Mouse (Mus musculus) neural tube, embryonic 11.5 days (tissue): ENCODE results near the gene Ccdc40. TPM values are rescaled to one million over a fixed set of nuclear protein-coding genes. Genes with fewer than 3 reads are reported as not detected.

Experiments used
- ATAC-seq: fragments of 200-750 bp; cut with Nextera tagmentation; 2 replicates; pipeline ENCODE4 v1.8.0; 2017; ENCODE audit warnings: moderate number of reproducible peaks, mild to moderate bottlenecking, moderate TSS enrichment, moderate library complexity; ENCODE audit not compliant: insufficient read depth, low FRiP score, low TSS enrichment
- DNase-seq: peaks from one replicate; pipeline ENCODE4 v3.0.0-alpha.2; 2015; ENCODE audit warnings: low spot score
- H3K27ac ChIP-seq: fragments of 300-500 bp; sonication (generic); 2 replicates; pipeline ENCODE4 v1.5.1; 2014; ENCODE audit warnings: low read depth, mild to moderate bottlenecking, low read length
- H3K27me3 ChIP-seq: fragments of 300-500 bp; sonication (generic); 2 replicates; pipeline ENCODE4 v1.6.1; 2014; ENCODE audit warnings: mild to moderate bottlenecking, low read length, mixed read lengths; ENCODE audit not compliant: control insufficient read depth, insufficient read depth
- H3K36me3 ChIP-seq: fragments of 300-500 bp; sonication (generic); 2 replicates; pipeline ENCODE4 v1.6.1; 2014; ENCODE audit warnings: mild to moderate bottlenecking, low read length, moderate library complexity, mixed read lengths; ENCODE audit not compliant: control insufficient read depth, insufficient read depth
- H3K4me1 ChIP-seq: fragments of 300-500 bp; sonication (generic); 2 replicates; pipeline ENCODE4 v1.6.1; 2014; ENCODE audit warnings: low read length, mixed read lengths; ENCODE audit not compliant: control insufficient read depth, insufficient read depth
- H3K4me2 ChIP-seq: fragments of 300-500 bp; sonication (generic); 2 replicates; pipeline ENCODE4 v1.6.1; 2014; ENCODE audit warnings: low read depth, mild to moderate bottlenecking, moderate library complexity
- H3K4me3 ChIP-seq: fragments of 300-500 bp; sonication (generic); 2 replicates; pipeline ENCODE4 v1.5.1; 2014; ENCODE audit warnings: low read depth, low read length
- H3K9ac ChIP-seq: fragments of 300-500 bp; sonication (generic); 2 replicates; pipeline ENCODE4 v1.6.1; 2014; ENCODE audit warnings: mild to moderate bottlenecking, low read length
- H3K9me3 ChIP-seq: fragments of 300-500 bp; sonication (generic); 2 replicates; pipeline ENCODE4 v1.6.1; 2016; ENCODE audit warnings: low read length; ENCODE audit not compliant: control insufficient read depth
- WGBS: fragments of 180-500 bp; shearing (Covaris S2); extraction: QIAGEN DNeasy Blood & Tissue Kit; methylation state at CpG from one replicate; pipeline ENCODE4 v1.1.7; 2014; 5-methylcytosine and 5-hydroxymethylcytosine counted together
- polyA plus RNA-seq: library from polyadenylated mRNA; unstranded; fragments of >200 nt; fragmentation: Nextera tagmentation; extraction: Ambion mirVana; gene quantifications from 2 replicates; pipeline ENCODE4 v1.2.1, GENCODE M21; 2014

Gene Ccdc40
- polyA plus RNA-seq, 1 experiment from 2014 or later: 15.3 TPM

DNA sequence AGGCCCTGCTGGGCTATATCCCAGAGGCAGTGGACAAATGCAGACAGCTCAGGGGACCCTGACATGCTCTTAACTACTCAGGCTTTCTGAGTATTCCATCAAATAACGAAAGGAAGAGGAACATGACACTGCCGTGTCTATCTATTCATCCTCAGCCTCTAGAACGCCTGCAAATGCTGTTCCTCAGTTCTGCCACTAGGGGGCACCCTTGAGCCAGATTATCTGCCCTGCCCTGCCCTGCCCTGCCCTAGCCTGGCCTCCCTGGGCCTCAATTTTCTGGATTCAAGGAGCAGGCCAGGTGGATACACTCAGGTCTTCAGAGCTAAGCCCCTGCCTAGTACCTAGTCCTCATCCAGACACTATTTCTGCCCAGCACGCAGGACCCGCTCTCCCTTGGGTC lies 24.9 kb upstream of the Ccdc40 start:
- no peak overlapping the region for H3K9ac ChIP-seq
- peaks cover 7% of the 10 kb centered on the region for H3K36me3 ChIP-seq
- H3K27me3 ChIP-seq: no peaks in the 10 kb centered on the region
- H3K4me3 ChIP-seq: no peak overlapping the region
- WGBS: 61% methylated on average over 5 of the region's 5 CpGs
- no peaks in the 10 kb centered on the region for H3K9me3 ChIP-seq
- H3K27ac ChIP-seq: no peak overlapping the region
- DNase-seq: peak; percentile 39
- H3K4me1 ChIP-seq: no peaks in the 10 kb centered on the region
- no peak overlapping the region for H3K4me2 ChIP-seq
- no peak for ATAC-seq

DNA sequence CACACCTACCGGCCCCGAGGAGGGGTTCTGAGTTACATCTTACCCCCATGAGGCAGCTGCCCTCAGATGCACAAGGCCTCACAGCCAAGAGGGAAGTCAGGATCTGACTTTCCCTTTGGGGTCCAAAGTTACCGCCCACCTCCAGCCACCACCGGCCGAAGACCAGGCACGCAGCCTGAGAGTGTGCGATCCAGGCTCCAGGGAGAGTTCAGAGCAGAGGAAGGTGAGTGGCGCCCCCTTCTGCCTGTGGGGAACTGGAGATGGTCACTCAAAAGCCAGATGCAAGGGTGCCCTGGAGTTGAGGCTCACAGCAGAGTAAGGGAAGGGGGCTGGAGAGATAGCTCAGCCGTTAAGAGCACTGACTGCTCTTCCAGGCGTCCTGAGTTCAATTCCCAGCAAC lies 22.6 kb upstream of the Ccdc40 start:
- no peak for ATAC-seq
- Histone ChIP-seq H3K9me3 (no peaks in the 10 kb centered on the region), H3K27me3 (no peaks in the 10 kb centered on the region), H3K4me1 (no peaks in the 10 kb centered on the region), H3K27ac (no peak overlapping the region), H3K4me3 (no peak overlapping the region), H3K9ac (no peak overlapping the region), H3K36me3 (peaks cover 9% of the 10 kb centered on the region), H3K4me2 (no peak overlapping the region)
- DNase-seq: no peak
- 90% methylated on average over 10 of the region's 10 CpGs for WGBS

DNA sequence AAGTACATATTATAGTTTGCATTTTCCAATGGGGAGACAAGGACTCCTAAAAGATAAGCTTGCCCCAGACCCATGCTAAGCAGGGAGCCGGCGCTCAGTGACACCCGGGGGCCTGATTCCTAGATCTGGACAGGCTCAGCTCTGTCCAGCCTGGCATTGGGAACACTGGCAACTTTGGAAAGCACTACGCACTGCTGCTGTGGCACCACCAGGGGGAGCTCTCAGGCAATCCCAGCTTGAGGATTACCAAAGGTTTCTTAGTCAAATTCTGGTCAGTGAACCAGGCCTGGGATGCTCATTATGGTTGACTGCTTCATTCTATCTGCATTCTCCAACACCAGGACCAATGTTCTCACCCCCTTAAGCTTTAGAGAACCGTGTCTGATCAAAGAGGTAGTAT lies 21.8 kb upstream of the Ccdc40 start:
- no peak overlapping the region for H3K27ac ChIP-seq
- H3K9ac ChIP-seq: no peak overlapping the region
- 34% methylated on average over 5 of the region's 5 CpGs for WGBS
- H3K36me3 ChIP-seq: peaks cover 11% of the 10 kb centered on the region
- ATAC-seq: no peak
- H3K27me3 ChIP-seq: no peaks in the 10 kb centered on the region
- H3K4me1 ChIP-seq: no peaks in the 10 kb centered on the region
- H3K4me3 ChIP-seq: no peak overlapping the region
- H3K4me2 ChIP-seq: no peak overlapping the region
- no peaks in the 10 kb centered on the region for H3K9me3 ChIP-seq
- peak; percentile 65 for DNase-seq

DNA sequence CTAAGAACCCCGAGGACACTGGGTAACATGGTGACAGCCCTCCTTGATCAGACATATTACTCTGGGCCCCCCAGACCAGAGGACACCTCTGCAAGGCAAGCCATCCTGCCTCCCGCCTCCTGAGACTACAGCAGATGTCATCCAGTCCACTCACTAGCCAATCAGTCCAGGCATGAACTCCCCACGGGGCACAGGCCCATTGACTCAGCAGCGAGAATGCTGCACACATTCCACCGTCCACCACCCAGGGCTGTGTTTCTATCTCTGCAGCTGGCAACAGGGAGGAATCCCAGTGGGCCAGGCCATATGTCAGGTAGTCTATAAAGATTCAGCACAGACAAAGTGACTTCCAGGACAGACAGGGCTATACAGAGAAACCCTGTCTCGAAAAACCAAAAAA lies 20.4 kb upstream of the Ccdc40 start:
- WGBS: 61% methylated on average over 6 of the region's 6 CpGs
- H3K27me3 ChIP-seq: no peaks in the 10 kb centered on the region
- no peak overlapping the region for H3K4me3 ChIP-seq

DNA sequence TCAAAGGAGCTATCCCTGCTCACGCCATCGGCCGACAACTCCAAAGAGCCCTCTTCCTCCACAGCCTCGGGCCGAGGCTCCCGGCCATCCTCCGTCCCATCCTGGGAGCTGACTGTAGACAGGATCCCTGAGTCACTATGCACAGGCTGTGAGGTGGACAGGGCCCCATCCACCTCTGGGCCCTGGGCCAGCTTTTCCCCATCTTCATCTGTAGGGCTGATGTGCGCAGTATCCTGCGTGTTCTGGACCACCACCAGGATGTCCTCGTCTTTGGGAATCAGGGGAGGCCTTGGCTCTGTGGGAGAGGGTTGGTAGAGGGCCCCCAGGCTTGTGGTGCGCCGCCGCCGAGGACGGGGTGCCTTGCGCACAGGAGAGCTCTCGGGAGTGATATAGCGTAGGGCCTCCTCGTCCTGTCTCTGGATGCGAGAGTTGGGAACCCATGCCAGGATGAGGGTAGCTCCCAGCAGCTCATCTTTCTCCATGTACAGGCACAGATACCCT lies 19.5 kb upstream of the Ccdc40 start:
- ATAC-seq (no peak), DNase-seq (no peak)
- Histone ChIP-seq H3K9ac (no peak overlapping the region), H3K9me3 (no peaks in the 10 kb centered on the region), H3K4me1 (peaks cover 6% of the 10 kb centered on the region; the same call in 1 of the 2 replicates), H3K4me3 (no peak overlapping the region), H3K4me2 (no peak overlapping the region), H3K27ac (no peak overlapping the region), H3K36me3 (peaks cover 7% of the 10 kb centered on the region; the same call in 1 of the 2 replicates), H3K27me3 (no peaks in the 10 kb centered on the region)
- 96% methylated on average over 20 of the region's 20 CpGs for WGBS

More for the DNA sequence above, 20.4 kb upstream of the Ccdc40 start:
- no peak overlapping the region for H3K4me2 ChIP-seq
- ATAC-seq (no peak), DNase-seq (peak; percentile 29)
- H3K9me3 ChIP-seq: no peaks in the 10 kb centered on the region
- H3K36me3 ChIP-seq: peaks cover 7% of the 10 kb centered on the region; the same call in 1 of the 2 replicates
- no peak overlapping the region for H3K9ac ChIP-seq
- H3K4me1 ChIP-seq: no peaks in the 10 kb centered on the region
- H3K27ac ChIP-seq: no peak overlapping the region

DNA sequence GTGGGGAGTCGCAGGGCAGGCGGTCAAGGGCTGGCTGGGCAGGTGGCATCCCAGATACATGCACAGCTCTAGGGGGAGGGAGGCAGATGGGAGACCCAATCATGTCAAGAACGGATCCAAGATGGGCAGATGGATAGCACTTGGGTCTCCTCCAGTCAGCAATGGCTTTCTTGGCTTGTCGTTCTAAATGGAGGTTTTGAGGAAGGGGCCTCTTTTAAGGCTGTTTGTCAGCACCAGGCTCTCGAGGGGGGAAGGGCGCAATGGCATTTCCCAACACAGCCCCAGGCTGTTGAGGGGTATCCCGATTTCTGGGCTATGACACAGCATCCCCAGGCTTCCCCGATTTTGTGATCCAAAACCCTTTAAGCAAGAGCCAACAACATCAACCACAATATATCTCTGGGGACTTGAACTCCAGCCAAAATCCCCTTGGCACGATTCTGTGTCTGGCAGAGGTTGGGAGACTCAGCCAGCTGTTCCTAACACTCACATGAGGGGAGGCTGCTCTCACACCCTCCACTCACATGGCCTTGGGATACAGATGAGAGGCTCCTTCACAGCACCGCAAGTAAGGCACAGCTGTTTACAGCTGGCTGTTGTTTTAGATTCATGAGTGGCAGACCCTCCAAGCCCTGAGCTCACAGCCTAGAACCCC lies 18.9 kb upstream of the Ccdc40 start:
- H3K4me1 ChIP-seq: peaks cover 10% of the 10 kb centered on the region; the same call in 1 of the 2 replicates
- ATAC-seq (no peak), DNase-seq (no peak)
- no peaks in the 10 kb centered on the region for H3K27me3 ChIP-seq
- H3K36me3 ChIP-seq: peaks cover 7% of the 10 kb centered on the region; the same call in 1 of the 2 replicates
- H3K9ac ChIP-seq: no peak overlapping the region
- no peak overlapping the region for H3K4me2 ChIP-seq
- WGBS: 83% methylated on average over 10 of the region's 10 CpGs
- H3K27ac ChIP-seq: no peak overlapping the region
- no peaks in the 10 kb centered on the region for H3K9me3 ChIP-seq
- no peak overlapping the region for H3K4me3 ChIP-seq

DNA sequence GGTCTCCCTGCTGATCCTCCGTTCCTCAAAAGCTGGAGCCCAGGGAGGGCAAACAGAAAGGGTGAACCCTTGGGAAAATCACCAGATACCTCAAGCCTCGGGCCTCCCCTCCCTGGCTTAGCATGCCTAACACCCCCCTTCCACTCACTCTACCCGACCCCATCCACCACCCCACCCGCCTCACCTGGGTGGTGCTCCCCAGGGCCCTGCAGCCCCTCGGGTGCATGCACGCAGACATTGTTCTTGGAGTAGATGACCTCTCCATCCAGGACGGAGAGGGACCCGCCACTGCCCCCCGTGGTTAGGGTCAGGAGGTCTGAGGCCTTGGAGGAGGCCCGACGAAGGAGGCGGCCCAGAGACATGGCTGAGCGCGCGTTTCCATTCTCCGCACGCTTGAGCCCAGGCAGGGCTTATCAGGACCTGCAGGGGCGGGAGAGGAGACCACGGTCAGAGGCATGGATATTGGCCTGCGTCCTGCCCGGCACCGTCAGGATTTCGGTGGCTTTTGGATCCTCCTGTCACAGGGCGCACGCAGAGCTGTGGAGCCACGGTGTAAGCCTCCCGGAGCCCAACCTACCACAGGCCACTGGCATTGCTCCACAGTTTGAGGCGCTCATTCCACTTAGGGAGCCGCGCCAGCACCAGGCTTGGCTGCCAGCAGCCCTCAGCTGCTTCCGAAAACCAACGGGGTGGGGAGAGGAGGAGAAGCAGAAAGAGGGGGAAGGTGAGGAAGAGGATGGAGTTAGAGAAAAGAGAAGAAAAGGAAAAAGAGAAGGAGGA lies 17.9 kb upstream of the Ccdc40 start:
- Histone ChIP-seq H3K27ac (no peak overlapping the region), H3K9ac (no peak overlapping the region), H3K4me3 (no peak overlapping the region), H3K4me2 (no peak overlapping the region), H3K27me3 (no peaks in the 10 kb centered on the region), H3K36me3 (peaks cover 7% of the 10 kb centered on the region; the same call in 1 of the 2 replicates), H3K9me3 (no peaks in the 10 kb centered on the region), H3K4me1 (peaks cover 18% of the 10 kb centered on the region)
- DNase-seq: no peak
- 72% methylated on average over 32 of the region's 32 CpGs for WGBS
- no peak for ATAC-seq

DNA sequence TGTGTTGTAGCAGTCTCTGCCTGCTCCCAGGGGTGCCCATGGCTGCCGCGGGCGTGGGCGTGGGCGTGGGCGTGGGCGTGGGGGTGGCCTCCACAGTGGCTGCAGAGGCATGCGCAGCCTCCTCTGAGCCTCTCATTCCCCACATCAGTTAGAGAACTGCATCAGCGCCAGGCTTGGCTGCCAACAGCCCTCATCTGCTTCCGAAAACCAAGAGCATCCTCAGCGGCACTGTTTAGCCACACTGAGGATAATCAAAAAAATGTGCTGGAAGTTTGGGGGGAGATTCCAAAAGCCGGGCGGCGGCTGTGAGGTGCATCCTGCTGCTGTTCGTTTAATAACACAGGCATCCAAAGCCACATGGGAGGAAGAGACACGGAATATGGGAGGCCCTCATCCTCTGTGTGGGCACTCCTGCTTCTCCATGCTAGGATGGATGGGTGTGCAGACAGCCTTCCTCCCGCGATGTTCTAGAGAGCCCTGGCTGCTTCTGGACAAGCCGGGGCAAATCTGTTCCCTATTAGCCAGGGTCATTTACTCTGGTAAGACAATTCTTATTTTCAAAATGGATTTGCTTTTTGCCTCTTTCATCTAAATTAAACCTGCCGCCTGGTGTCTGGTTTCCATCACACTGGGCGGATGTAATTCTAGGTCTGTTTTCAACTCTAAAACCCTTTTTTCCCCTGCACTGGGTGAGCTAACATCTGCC lies 16.6 kb upstream of the Ccdc40 start:
- peaks cover 7% of the 10 kb centered on the region; the same call in 1 of the 2 replicates for H3K36me3 ChIP-seq
- WGBS: 87% methylated on average over 21 of the region's 21 CpGs
- no peak overlapping the region for H3K4me3 ChIP-seq
- DNase-seq (no peak), ATAC-seq (no peak)
- no peak overlapping the region for H3K9ac ChIP-seq
- no peaks in the 10 kb centered on the region for H3K9me3 ChIP-seq
- H3K27me3 ChIP-seq: no peaks in the 10 kb centered on the region
- H3K27ac ChIP-seq: no peak overlapping the region
- H3K4me2 ChIP-seq: no peak overlapping the region
- peaks cover 28% of the 10 kb centered on the region for H3K4me1 ChIP-seq
